Mouse (Mus musculus) heart, embryonic 16.5 days (tissue): ENCODE measurements around the gene Rhof. TPM values are rescaled to one million over a fixed set of nuclear protein-coding genes. Genes with fewer than 3 reads are reported as not detected.

Experiments used
- ATAC-seq: fragments of 200-750 bp; cut with Nextera tagmentation; replicated peaks from 2 replicates; pipeline ENCODE4 v1.8.0; 2017; ENCODE audit warnings: moderate number of reproducible peaks; ENCODE audit not compliant: insufficient read depth, low FRiP score; ENCODE audit errors: extremely low read depth
- H3K27ac ChIP-seq: fragments of 300-500 bp; sonication (generic); 2 replicates; pipeline ENCODE4 v1.5.1; 2014; ENCODE audit warnings: mild to moderate bottlenecking, low read length, control low read depth, moderate library complexity
- H3K27me3 ChIP-seq: fragments of 300-500 bp; sonication (generic); 2 replicates; pipeline ENCODE4 v1.6.1; 2014; ENCODE audit warnings: low read length, mixed read lengths; ENCODE audit not compliant: control insufficient read depth, insufficient read depth
- H3K36me3 ChIP-seq: fragments of 300-500 bp; sonication (generic); 2 replicates; pipeline ENCODE4 v1.6.1; 2014; ENCODE audit not compliant: control insufficient read depth, insufficient read depth
- H3K4me1 ChIP-seq: fragments of 300-500 bp; sonication (generic); 2 replicates; pipeline ENCODE4 v1.6.1; 2014; ENCODE audit warnings: low read length, mixed read lengths; ENCODE audit not compliant: control insufficient read depth, insufficient read depth
- H3K4me2 ChIP-seq: fragments of 300-500 bp; sonication (generic); 2 replicates; pipeline ENCODE4 v1.6.1; 2014; ENCODE audit warnings: low read depth, mild to moderate bottlenecking, control low read depth, low read length
- H3K4me3 ChIP-seq: fragments of 300-500 bp; sonication (generic); 2 replicates; pipeline ENCODE4 v1.5.1; 2014; ENCODE audit warnings: mild to moderate bottlenecking, control low read depth, low read length
- H3K9ac ChIP-seq: fragments of 300-500 bp; sonication (generic); 2 replicates; pipeline ENCODE4 v1.6.1; 2014; ENCODE audit warnings: low read length, control low read depth
- H3K9me3 ChIP-seq: fragments of 300-500 bp; sonication (generic); replicated peaks from 2 replicates; pipeline ENCODE4 v1.6.1; 2016; ENCODE audit warnings: low read length; ENCODE audit not compliant: control insufficient read depth
- WGBS: fragments of 180-500 bp; shearing (Covaris S2); extraction: QIAGEN DNeasy Blood & Tissue Kit; methylation state at CpG from one replicate; pipeline ENCODE4 v1.1.7; 2014; 5-methylcytosine and 5-hydroxymethylcytosine counted together
- polyA plus RNA-seq: library from polyadenylated mRNA; unstranded; fragments of >200 nt; fragmentation: Nextera tagmentation; extraction: Ambion mirVana; gene quantifications from 2 replicates; pipeline ENCODE4 v1.2.1, GENCODE M21; 2015

The Rhof gene
- polyA plus RNA-seq, 1 experiment from 2014 or later = 2.4 TPM

DNA sequence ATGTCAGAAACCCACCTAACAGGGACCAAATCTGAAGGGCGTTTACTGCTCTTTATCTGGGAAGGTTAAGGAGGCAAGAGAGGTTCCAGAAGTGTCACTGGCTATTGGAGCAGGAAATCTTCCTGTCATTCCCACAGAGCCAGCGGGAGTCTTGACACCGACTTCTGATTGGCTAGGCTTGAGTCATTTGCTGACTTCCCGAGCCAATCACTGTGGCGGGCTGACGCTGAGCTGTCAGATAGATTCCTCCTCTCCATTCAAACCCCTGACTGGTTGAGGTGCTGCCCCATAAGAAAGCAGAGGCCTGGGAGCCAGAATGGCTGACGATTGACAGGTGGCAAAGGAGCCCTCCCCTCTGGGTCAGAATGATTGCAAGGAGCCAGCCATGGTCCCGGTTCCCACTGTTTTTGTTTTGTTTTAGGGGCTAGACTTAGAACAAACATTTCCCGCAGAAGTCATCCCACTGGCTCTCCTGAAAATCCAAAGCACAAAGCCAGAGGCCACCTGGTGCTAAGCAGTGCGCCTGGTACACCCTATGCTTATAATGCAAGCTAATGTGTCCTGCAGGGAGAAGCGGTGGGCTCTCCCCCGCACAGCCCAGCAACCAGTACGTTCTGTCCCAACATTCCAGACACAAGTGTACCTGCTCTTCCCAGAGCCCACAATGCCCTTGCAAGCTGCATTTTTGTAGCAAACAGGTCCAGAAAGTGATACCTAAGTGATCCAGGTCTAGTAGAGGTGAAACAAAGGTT lies 22.9 kb downstream of the Rhof start:
- Histone ChIP-seq H3K27me3 (no peaks in the 10 kb centered on the region), H3K4me3 (peak overlapping the region; percentile 23; the same call in 1 of the 2 replicates), H3K27ac (no peak overlapping the region), H3K9me3 (no peaks in the 10 kb centered on the region), H3K36me3 (peaks cover 4% of the 10 kb centered on the region; the same call in 1 of the 2 replicates), H3K4me1 (peaks cover 17% of the 10 kb centered on the region), H3K4me2 (peak overlapping the region; percentile 54), H3K9ac (peak overlapping the region; percentile 14; the same call in 1 of the 2 replicates)
- ATAC-seq = 0 out of 2 replicates have a peak, but pooled peaks have one; percentile 49
- WGBS = 37% methylated on average over 13 of the region's 13 CpGs

DNA sequence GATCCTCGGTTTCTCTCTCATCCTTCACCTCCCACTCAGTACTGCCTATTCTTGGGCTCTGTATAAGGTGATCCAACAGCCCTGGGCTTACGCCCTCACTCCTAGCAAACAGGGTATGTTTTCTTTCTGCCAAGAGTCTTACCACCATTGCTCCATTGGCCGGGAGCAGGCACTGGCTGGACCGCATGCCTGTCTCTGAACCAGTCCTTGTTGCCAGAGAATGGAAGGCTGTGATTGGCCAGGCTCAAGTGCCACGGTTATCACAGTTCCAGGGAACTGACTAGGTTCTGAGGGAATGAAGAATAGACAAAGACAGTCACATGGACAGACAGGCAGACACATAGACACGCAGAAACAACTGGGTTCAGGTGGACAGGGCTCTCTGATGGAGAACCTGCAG lies 27.7 kb downstream of the Rhof start:
- no peaks in the 10 kb centered on the region for H3K9me3 ChIP-seq
- H3K36me3 ChIP-seq = no peaks in the 10 kb centered on the region
- peaks cover 32% of the 10 kb centered on the region for H3K4me1 ChIP-seq
- WGBS = 49% methylated on average over 6 of the region's 6 CpGs
- H3K27ac ChIP-seq = 0 out of 2 replicates have a peak overlapping the region, but pooled peaks have one; percentile 21
- no peak overlapping the region for H3K9ac ChIP-seq
- no peaks in the 10 kb centered on the region for H3K27me3 ChIP-seq
- ATAC-seq = peak; percentile 56
- H3K4me3 ChIP-seq = no peak overlapping the region
- H3K4me2 ChIP-seq = no peak overlapping the region

GRCm38 (mm10) chr5:123103556-123103955 lies 28.9 kb downstream of the Rhof start:
- Histone ChIP-seq H3K4me3 (no peak overlapping the region), H3K4me1 (peaks cover 23% of the 10 kb centered on the region), H3K9ac (no peak overlapping the region), H3K27ac (peak overlapping the region; percentile 36; the same call in 1 of the 2 replicates), H3K4me2 (no peak overlapping the region), H3K27me3 (no peaks in the 10 kb centered on the region), H3K36me3 (no peaks in the 10 kb centered on the region), H3K9me3 (no peaks in the 10 kb centered on the region)
- 44% methylated on average over 8 of the region's 8 CpGs for WGBS
- no peak; the same call in 1 of the 2 replicates for ATAC-seq

GRCm38 (mm10) chr5:123102376-123102775 lies 30.1 kb downstream of the Rhof start:
- Histone ChIP-seq H3K9me3 (no peaks in the 10 kb centered on the region), H3K9ac (no peak overlapping the region), H3K4me1 (peaks cover 23% of the 10 kb centered on the region), H3K36me3 (no peaks in the 10 kb centered on the region), H3K27me3 (no peaks in the 10 kb centered on the region), H3K27ac (no peak overlapping the region), H3K4me3 (no peak overlapping the region), H3K4me2 (no peak overlapping the region)
- 51% methylated on average over 7 of the region's 7 CpGs for WGBS
- no peak for ATAC-seq

GRCm38 (mm10) chr5:123098487-123098886 lies 34.0 kb downstream of the Rhof start:
- H3K36me3 ChIP-seq = no peaks in the 10 kb centered on the region
- no peak overlapping the region for H3K9ac ChIP-seq
- no peaks in the 10 kb centered on the region for H3K9me3 ChIP-seq
- no peak overlapping the region for H3K27ac ChIP-seq
- 68% methylated on average over 2 of the region's 2 CpGs for WGBS
- no peak for ATAC-seq
- H3K4me2 ChIP-seq = no peak overlapping the region
- no peaks in the 10 kb centered on the region for H3K27me3 ChIP-seq
- H3K4me3 ChIP-seq = no peak overlapping the region
- peaks cover 8% of the 10 kb centered on the region for H3K4me1 ChIP-seq

- H3K27me3 ChIP-seq = no peaks in the 10 kb centered on the region
These were observed 36.2 kb downstream of the Rhof start for GRCm38 (mm10) chr5:123096299-123096698.

DNA sequence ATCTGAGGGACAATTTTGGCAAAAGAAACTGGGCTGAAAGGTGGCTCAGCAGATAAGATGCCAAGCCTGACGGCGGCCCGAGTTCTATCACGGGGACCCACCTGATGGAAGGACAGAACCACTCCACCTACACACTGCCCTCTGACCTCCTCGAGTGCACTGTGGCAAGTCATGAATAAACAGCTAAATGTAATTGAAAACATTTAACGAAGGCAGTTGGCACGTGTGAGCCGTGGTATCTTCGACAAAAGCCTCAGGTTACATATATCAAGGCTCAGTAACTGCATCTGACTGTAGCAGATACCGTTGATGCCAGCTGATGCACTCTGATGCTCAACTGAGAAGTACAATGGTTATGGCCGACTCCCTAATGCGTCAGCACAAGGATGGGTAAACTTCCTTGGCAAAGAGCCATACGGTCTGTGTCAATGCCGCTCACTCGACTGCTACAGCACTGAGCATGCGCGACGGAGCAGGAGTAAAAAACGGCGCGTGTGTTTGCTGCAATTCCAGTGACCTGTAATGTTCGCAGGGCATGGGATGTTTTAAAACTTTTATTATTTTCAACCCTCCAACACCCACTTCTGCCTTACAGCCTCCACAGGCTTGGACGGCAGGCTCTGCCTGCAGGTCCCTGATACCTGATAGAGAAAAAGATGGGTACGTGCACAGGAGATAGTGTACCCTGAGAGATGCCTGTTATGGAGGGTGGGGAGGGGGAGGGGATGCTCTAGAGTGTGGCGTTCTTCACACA lies 38.1 kb downstream of the Rhof start:
- H3K9ac ChIP-seq = no peak overlapping the region
- H3K4me3 ChIP-seq = no peak overlapping the region
- ATAC-seq = no peak
- H3K9me3 ChIP-seq = no peaks in the 10 kb centered on the region
- no peak overlapping the region for H3K4me2 ChIP-seq
- no peaks in the 10 kb centered on the region for H3K27me3 ChIP-seq
- H3K4me1 ChIP-seq = no peaks in the 10 kb centered on the region
- H3K36me3 ChIP-seq = no peaks in the 10 kb centered on the region
- WGBS = 80% methylated on average over 25 of the region's 25 CpGs
- H3K27ac ChIP-seq = no peak overlapping the region

More at GRCm38 (mm10) chr5:123096299-123096698, 36.2 kb downstream of the Rhof start:
- no peak overlapping the region for H3K4me3 ChIP-seq
- H3K4me1 ChIP-seq = no peaks in the 10 kb centered on the region
- H3K9me3 ChIP-seq = no peaks in the 10 kb centered on the region
- ATAC-seq = no peak
- H3K27ac ChIP-seq = no peak overlapping the region
- H3K36me3 ChIP-seq = no peaks in the 10 kb centered on the region
- H3K9ac ChIP-seq = no peak overlapping the region
- no peak overlapping the region for H3K4me2 ChIP-seq
- 85% methylated on average over 8 of the region's 8 CpGs for WGBS

DNA sequence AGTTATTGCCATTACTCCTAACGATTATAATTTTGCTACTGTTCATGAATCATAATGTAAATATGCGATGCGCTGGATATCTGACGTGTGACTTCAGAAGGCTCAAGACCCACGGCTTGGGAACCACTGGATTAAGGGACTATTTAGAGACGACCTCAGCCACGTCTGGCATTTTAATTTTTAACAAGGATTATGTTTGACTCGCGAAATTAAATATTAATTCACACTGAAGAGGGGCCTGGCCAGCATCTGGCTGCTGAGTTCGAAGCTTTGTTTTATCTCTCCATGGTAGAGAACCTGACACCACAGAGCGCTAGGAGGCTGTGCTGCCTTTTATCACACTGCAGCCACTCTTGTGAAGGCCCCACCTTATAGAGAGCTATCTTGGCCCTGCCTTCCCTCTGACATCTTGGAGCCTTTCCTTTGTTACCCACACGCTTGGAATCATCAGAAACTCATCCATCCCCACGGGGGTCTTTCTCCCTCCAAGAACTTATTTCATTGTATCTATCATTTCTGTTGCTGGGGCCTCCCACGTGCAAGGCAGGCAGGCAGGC lies 39.3 kb downstream of the Rhof start:
- H3K9me3 ChIP-seq = 0 out of 2 replicates have a peak, but pooled peaks cover 2% of the 10 kb centered on the region
- 70% methylated on average over 14 of the region's 14 CpGs for WGBS
- no peak overlapping the region for H3K9ac ChIP-seq
- H3K4me2 ChIP-seq = no peak overlapping the region
- ATAC-seq = no peak
- no peaks in the 10 kb centered on the region for H3K36me3 ChIP-seq
- no peak overlapping the region for H3K27ac ChIP-seq
- H3K4me1 ChIP-seq = no peaks in the 10 kb centered on the region
- H3K27me3 ChIP-seq = no peaks in the 10 kb centered on the region
- H3K4me3 ChIP-seq = no peak overlapping the region
